Mouse (Mus musculus): ENCODE data around the gene Ptch2.
A peak's percentile ranks its signal among the peaks of the same experiment; 100 is the strongest.

The Ptch2 gene

GRCm38 (mm10) chr4:117127991-117128686 is 32.3 kb downstream of the Ptch2 start:
- no peak for ATAC-seq (ENCODE audit: low TSS enrichment)

- ATAC-seq (ENCODE audit: low TSS enrichment): no peak
Observed at GRCm38 (mm10) chr4:117130790-117131189, 34.9 kb downstream of the Ptch2 start.

GRCm38 (mm10) chr4:117131198-117131597 is 35.3 kb downstream of the Ptch2 start:
- ATAC-seq (ENCODE audit: low TSS enrichment): no peak

GRCm38 (mm10) chr4:117131890-117132793 is 36.3 kb downstream of the Ptch2 start:
- ATAC-seq (ENCODE audit: low TSS enrichment): no peak

GRCm38 (mm10) chr4:117132794-117133143 is 36.9 kb downstream of the Ptch2 start:
- no peak for ATAC-seq (ENCODE audit: low TSS enrichment)

GRCm38 (mm10) chr4:117133366-117133796 is 37.5 kb downstream of the Ptch2 start:
- peak; percentile 33; the same call in 1 of the 2 replicates for ATAC-seq (ENCODE audit: low TSS enrichment)

GRCm38 (mm10) chr4:117133817-117134600 is 38.1 kb downstream of the Ptch2 start, which contains the start of gene Plk3:
TSS of gene Plk3 (minus strand) at chr4:117133963.
- peak; percentile 90 for ATAC-seq (ENCODE audit: low TSS enrichment)

GRCm38 (mm10) chr4:117134601-117134995 is 38.7 kb downstream of the Ptch2 start:
- ATAC-seq (ENCODE audit: low TSS enrichment): no peak

- ATAC-seq (ENCODE audit: low TSS enrichment): no peak
Observed at GRCm38 (mm10) chr4:117136034-117136433, 40.2 kb downstream of the Ptch2 start.

GRCm38 (mm10) chr4:117138295-117139216 is 42.7 kb downstream of the Ptch2 start:
- no peak for ATAC-seq (ENCODE audit: low TSS enrichment)

GRCm38 (mm10) chr4:117139217-117139612 is 43.3 kb downstream of the Ptch2 start:
- no peak for ATAC-seq (ENCODE audit: low TSS enrichment)

- ATAC-seq (ENCODE audit: low TSS enrichment): no peak
Observed at GRCm38 (mm10) chr4:117140613-117141012, 44.7 kb downstream of the Ptch2 start.

- ATAC-seq (ENCODE audit: low TSS enrichment): no peak
Observed at GRCm38 (mm10) chr4:117143023-117143422, 47.1 kb downstream of the Ptch2 start.

GRCm38 (mm10) chr4:117145248-117145647 is 49.4 kb downstream of the Ptch2 start:
- no peak for ATAC-seq (ENCODE audit: low TSS enrichment)

GRCm38 (mm10) chr4:117146176-117146575 is 50.3 kb downstream of the Ptch2 start:
- ATAC-seq (ENCODE audit: low TSS enrichment): peak; percentile 69

GRCm38 (mm10) chr4:117148047-117148713 is 52.3 kb downstream of the Ptch2 start:
- ATAC-seq (ENCODE audit: low TSS enrichment): no peak

GRCm38 (mm10) chr4:117148815-117149214 is 52.9 kb downstream of the Ptch2 start:
- no peak for ATAC-seq (ENCODE audit: low TSS enrichment)

- ATAC-seq (ENCODE audit: low TSS enrichment): no peak
Observed at GRCm38 (mm10) chr4:117149291-117150211, 53.7 kb downstream of the Ptch2 start.

GRCm38 (mm10) chr4:117150212-117150733 is 54.4 kb downstream of the Ptch2 start:
- ATAC-seq (ENCODE audit: low TSS enrichment): no peak
